Mouse (Mus musculus) urinary bladder, adult 18-20 months (tissue): ENCODE data around the gene Nlrp6.
"Not testable (repeated sequence)": the region's sequence is repeated elsewhere in the genome, so short reads cannot be mapped to it uniquely, and the experiment has no call there.

Experiments used
- DNase-seq, 2 experiments: peaks; one replicate each; pipeline ENCODE4 v3.0.0; 2022; ENCODE audit warnings: low spot score in 2 of 2, mixed read lengths in 2 of 2

Gene Nlrp6

GRCm38 (mm10) chr7:140920418-140921029, at the start of gene Nlrp6:
Gene Nlrp6 (plus strand): TSS chr7:140920902.
- DNase-seq, result no peak

DNA sequence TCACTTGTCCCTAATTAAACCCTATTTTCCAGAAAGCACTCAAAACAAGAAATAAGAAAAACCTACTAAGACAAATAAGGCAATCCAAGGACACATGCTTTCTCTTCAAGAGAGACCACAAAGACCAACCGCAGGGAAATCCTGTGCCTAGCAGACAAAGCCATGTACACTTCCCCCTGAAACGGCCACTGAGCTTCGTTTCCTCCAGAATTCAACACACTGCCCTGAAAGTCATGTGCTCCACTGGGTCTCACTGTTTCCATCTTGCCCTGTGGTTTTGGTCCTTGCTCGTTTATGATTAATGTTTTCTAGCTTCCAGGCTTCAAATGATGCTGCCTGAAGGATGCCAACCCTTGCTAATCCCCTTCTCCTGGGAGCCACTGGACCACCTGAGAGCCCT, 46.5 kb upstream of the Nlrp6 start:
- DNase-seq, result no peak

- DNase-seq, result no peak
These were observed 43.3 kb upstream of the Nlrp6 start for GRCm38 (mm10) chr7:140877364-140877763.

- DNase-seq, result no peak
These were observed 41.3 kb upstream of the Nlrp6 start for GRCm38 (mm10) chr7:140879355-140879754.

GRCm38 (mm10) chr7:140880419-140880818, 40.3 kb upstream of the Nlrp6 start:
- no peak for DNase-seq

DNA sequence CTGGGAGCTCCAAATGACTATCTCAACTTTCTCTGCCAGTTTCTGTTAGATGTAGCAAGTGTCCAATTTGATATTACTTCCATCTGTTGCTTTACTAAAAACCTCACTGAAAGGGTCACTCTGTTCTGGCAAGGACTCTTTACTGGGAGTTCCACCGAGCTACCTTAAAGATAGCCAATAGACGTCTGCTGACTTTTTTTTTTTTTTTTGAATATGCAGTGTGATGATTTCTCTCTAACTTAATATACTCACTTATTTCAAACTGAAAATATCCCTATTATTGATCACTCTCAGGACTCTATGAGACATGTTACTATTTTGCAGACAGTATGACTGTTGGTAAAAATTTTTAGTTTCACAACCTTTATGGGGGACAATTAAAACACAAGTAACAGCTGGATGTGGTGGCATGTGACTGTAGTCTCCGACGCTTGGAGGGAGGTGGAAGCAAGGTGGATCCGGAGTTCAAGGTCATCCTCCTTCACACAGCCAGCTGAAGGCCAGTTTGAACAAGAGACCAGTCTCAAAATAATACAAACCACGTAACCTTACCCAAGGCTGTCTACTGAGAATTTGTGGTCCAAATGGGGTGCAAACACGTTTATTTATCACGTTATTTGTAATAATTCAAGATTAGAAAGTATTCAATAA, 39.7 kb upstream of the Nlrp6 start:
- DNase-seq, result no peak

DNA sequence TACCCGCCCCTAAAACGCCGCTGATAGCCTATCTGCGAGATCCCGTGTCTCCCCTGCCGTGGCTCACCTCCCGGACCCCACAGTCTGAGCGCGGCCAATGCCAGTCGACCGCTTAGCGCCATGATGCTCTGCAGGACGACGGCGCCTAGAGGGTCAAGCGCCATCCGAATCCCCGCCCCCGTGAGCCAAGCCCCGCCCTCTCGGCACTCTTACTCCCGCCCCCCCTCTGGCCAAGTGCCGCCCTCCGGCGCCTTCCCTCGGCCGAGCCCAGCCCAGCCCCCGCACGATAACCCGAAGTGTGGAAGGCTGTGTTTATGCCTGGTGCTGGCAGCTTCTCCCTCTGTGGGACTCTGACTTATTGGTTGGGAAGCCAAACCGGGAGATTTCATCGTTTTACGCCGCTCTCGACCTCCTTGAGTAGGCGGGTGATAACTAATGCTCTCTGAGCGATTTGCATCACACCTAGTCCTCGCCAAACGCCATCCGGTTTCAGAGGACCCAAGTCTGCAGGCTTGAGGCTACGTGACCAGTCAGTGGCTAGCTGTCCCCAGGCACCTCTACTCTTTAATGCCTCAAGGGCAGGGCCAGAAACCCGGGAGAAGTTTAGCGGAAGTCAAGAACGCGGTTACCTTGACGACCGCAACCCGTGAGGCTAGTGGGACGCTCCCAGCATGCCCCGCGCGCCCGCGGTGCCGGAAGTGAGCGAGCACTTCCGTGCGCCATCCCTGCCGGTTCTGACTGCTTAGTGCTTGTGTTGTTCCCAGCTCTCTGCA, 38.8 kb upstream of the Nlrp6 start, which contains the start of the genes Psmd13 and Sirt3:
TSS of gene Psmd13 (plus strand) at position 273 of the 773 bp plus-strand sequence.
TSS of gene Sirt3 (minus strand) at position 614 of the 773 bp plus-strand sequence.
- peak; percentile 90 for DNase-seq

DNA sequence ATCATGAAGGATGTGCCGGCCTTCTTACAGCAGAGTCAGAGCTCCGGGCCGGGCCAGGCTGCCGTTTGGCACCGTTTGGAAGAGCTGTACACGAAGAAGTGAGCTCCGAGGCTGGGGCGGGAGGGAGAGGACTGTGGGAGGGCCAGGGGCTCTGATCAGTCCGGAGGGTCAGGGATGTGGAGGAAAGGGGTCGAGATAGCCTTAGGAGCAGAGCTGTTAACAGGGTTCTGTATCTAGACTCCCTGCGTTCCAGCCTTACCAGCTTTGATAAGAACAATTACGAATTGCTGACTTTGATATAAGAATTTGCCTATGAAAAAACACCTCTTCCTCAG, 38.3 kb upstream of the Nlrp6 start:
- no peak for DNase-seq

DNA sequence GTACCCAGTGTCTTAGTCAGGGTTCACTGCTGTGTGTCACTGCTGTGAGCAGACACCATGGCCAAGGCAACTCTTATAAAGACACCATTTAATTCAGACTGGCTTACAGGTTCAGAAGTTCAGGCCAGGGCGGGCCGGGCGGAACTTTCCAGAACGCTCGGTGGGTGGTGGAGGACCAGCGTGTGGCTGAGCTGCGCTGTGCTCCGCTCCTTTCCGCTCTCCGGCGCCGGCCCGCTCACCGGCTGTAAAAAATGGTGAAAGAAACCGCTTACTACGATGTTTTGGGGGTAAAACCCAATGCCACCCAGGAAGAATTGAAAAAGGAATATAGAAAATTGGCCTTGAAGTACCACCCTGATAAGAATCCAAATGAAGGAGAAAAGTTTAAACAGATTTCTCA, 30.1 kb upstream of the Nlrp6 start:
- DNase-seq, result not testable (repeated sequence)

DNA sequence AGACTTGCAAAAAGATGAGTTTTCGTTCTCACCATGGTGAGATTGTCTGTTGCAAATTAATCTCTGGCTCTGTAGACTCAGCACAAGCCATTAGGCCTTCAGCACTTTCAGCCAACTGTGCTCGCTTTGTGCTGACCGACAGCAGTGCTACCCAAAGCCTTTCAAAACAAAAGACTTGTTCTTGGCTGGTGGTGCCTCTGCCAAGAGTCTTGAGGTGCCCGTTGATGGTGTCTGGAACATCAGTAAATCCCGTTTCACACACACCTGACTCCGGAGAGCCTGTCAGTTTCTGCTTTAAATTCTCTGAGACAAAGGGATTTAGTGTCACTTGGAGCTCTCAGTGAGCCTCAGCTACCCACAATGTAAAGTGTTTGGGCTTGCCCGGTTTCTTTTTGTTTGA, 26.7 kb upstream of the Nlrp6 start:
- DNase-seq, result no peak

DNA sequence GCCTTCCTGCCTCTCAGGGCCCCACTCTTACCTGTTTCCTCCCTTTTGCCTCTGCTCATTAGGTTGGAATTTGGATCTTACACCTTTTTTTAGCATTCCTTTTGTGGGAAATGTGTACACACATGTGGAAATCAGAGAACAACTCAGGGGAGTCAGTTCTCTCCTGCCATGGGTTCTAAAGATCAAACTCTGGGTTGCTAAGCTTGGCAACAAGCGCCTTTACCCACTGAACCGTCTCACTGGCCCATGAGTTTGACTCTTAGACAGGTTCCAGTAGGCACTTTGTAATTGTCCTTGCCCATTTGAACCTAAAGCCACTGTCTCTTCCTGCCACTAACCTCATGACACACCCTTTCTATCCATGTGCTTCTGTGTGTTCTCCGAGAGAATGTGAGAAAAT, 26.1 kb upstream of the Nlrp6 start:
- no peak for DNase-seq

GRCm38 (mm10) chr7:140897863-140898262, 22.8 kb upstream of the Nlrp6 start:
- no peak for DNase-seq

DNA sequence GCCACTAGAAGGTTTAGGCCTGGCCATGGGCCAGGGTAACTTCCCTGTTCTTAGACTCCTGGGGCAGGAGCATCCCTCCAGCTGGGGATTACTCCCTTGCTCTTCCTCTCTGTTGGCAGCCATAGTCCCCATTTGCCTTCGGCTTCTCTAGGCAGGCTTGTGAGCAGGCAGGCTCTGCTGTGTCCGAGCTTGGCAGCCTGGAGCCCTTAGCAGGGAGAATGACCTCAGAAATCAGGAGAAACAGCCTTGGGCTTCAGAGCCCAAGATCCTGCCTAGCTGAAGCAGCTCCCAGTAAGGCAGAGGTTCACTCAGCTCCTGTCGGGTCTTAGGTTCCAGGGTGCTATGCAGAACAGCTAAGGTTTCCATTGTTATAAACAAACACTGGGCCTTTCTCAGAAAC, 21.6 kb upstream of the Nlrp6 start:
- DNase-seq, result no peak

DNA sequence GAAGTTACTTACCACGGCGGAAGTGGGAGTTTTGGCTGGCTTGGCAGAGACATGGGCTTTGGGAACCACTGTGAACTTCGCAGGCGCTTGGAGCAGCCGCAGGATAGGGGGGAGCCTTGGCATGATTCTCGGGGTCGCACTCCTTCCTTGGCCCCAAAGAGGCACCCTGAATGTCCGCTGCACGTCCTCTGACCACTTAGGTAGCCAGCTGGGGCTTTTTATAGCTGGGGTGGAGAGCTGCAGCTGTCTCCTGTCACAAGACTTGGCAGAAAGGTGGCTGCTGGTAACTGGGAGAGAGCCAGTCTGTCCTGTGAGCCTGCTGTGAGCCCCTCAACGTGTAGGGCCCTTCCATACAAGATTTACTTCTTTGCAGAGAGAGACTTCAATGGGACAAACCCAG, 20.5 kb upstream of the Nlrp6 start, which contains the start of gene Cox8b:
TSS of gene Cox8b (minus strand) at position 227 of the 400 bp plus-strand sequence.
- DNase-seq, result no peak

- DNase-seq, result no peak
These were observed 18.4 kb upstream of the Nlrp6 start for GRCm38 (mm10) chr7:140902036-140902875.

- peak; percentile 24 to 75 for DNase-seq
These were observed 17.5 kb upstream of the Nlrp6 start for GRCm38 (mm10) chr7:140903212-140903611.

DNA sequence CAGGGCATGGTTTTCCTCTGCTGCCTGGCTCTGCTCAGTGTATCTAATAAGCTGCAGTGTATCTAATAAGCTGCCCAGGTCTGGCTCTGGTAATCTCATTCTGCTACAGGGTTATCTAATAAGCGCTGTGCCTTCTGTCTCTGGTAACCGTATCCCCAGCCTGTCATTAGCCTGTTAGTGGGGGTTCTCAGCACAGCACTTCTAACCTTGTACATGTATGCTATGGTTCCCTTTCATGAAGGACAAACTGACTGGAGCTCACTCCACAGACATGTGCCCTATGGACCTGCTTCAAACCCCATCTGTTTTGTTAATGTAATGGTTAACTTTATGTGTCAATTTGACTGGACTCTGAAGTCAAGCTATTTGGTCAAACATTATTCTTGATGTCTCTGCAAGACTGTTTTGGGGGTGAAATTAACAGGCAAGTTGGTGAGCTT, 15.0 kb upstream of the Nlrp6 start:
- no peak for DNase-seq

DNA sequence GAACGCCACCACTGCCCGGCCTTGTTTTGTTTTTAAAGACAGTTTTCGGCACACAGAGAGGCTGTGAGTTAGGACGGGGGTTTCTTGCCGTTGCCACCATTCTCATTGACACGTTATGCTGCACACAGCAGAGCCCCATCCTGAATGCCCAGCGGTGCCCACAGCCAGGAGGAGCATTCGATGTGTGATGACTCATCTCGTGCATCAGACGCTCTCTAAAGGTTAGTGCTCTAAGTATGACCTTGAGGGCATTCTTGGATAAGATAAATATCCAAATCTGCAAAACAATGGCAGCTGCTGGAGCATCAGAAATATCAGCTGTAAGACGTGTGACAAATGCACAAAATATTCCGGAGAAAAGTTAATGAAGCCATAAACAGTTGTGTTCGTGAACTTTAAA, 13.6 kb upstream of the Nlrp6 start:
- DNase-seq, result no peak

DNA sequence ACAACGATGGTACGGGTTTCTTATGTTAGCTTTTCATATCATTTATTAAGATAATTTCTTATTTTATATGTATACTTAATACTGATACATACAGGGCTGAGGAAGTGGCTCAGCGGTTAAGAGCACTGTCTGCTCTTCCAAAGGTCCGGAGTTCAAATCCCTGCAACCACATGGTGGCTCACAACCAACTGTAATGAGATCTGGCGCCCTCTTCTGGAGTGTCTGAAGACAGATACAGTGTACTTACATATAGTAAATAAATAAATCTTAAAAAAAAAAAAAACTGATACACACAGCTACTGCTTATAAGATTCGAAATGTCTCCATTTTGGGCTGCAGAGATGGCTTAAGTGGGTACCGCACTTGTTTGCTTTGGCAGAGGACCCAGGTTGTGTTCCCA, 13.0 kb upstream of the Nlrp6 start:
- DNase-seq, result no peak

DNA sequence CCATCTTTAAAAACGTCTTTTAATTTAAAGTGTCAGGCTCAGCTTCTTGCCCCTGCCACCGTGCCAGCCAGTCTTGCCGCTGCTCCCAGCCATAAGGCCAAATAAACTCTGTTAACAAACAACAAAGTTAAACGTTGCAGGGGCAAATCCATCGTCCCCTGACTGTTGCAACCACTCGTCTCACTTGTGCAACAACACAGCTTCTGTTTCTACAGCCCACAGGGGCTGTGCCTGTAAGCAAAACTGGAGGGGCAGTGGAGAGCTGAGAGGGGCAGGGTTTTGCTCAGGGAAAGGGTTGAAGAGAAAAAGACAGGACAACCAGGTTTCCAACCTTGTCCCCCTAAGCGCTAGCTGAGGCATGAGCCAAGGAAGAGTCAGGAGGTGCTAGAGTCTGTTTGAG, 12.5 kb upstream of the Nlrp6 start:
- no peak for DNase-seq

DNA sequence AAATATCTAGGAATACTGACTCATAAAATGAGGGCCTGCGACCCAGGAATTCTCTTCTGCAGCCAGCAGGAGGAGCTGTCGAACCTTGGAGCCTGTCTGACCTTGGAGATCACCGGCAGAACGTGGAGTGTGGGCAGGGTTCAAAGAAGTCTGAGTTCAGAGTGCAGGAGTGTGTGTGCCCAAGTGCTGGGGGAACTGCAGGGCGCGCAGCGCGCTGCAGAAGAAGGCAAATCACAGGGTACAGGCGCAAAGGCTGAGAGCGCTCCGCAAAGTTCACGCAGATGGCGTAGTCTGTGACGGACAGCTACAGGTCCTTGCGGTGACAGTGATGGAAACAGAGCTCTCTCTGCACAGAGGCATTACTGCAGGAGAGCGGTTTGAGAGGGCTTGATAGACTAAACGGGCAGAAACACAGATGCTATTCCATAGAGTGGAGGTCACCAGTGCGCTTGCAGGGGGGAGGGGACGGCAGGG, 12.0 kb upstream of the Nlrp6 start:
- peak; percentile 60 to 76 for DNase-seq

- no peak for DNase-seq
These were observed 8.4 kb upstream of the Nlrp6 start for GRCm38 (mm10) chr7:140912293-140912692.
